Mouse (Mus musculus): Measurements from ENCODE around the gene Gm17783.

- TF ChIP-seq CHD2 (IDR thresholded peaks at IDR 0.05; ENCODE audit: low read length) = no peak
- no peak for TF ChIP-seq POLR2A (IDR thresholded peaks at IDR 0.05; ENCODE audit: control insufficient read depth in 1 of 2, insufficient read depth in 1 of 2, low read depth in 1 of 2, low read length in 2 of 2, poor library complexity in 1 of 2)
- no peak for TF ChIP-seq EP300 (IDR thresholded peaks at IDR 0.05; ENCODE audit: low read depth in 1 of 2, low read length in 2 of 2)
Measured at GRCm38 (mm10) chr16:45547982-45548381, 16.1 kb upstream of the Gm17783 start.
